Mouse (Mus musculus) CD8-positive naive resting alpha-beta T cell, adult 2 months (primary cell): ENCODE measurements around the gene Ulk4.

Source experiments
- DNase-seq, 2 experiments: peaks; one replicate each; pipeline ENCODE4 v3.0.0; 2022; ENCODE audit warnings: low read depth in 2 of 2, low spot score in 2 of 2

The Ulk4 gene

DNA sequence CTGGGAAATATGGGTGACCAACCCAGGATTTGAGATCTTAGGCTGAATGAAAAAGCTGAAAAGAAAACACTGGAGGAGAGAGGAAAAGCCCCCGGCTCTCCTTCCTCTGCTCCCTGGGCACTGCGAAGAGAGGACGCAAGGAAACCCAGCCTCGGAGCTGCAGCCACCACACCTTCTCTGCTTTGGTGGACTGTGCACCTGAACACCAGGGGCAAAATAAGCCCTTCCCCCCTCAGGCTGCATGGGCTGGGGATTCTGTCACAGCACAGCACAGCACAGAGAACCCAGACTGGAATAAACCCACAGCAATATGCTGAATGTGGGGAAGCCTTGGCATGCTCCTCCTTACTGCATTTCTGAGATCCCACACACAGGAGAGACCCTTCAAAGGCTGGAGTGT lies 81.9 kb downstream of the Ulk4 start:
- DNase-seq, result no peak

DNA sequence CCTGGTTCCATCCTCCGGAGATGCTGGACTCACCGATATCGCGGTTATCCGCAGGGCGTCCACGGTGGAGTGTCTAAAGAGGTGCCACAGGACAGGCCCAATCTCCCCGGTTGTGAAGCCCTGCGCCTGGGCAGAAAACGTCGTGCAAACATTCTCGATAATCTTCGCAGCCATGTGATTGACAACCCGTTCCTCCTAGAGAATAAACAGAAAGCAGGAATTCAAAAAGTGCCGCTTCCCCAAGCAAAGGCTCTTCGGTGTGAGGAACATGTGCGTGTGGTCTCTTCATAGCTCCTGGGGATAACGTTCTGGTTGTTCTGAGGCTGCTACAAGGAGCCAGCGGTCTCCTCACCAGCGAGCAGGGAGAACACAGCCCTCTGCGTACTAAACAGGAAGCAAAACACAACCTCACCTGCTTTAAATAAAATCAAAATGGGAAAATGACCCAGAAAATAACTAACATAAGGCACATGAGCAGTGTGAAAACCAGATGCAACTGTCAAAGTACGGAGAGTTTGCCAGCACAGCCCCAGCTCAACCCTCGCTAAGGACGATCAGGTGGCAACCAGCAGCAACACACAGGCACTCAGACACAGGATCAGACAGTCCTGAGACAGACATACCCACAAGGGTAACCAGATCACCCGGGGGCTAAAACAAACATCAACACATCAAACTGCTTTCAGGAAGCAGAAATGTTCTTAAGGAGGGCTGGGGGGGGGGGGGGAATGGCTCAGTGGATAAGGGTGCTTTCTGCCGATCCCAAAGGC lies 84.2 kb downstream of the Ulk4 start:
- DNase-seq, result no peak

DNA sequence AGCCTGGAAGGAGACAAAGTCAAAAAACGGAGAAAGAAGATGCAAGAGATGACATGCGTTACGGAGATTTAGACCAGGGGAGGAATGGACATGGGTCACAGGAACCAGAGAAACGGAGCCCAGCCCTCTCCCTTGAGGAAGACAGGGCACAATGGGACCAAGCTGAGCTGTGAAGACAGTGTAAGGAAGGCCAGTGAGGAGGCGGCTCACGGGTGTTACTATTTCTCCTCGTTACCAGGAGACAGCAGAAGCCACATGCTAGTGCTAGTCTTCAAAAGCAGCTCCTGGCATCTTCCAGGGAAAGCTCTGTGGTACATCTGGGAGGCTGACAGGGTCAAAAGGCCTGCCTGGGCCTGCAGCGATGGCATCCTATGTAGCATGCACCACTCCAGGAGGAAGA lies 89.2 kb downstream of the Ulk4 start:
- DNase-seq, result no peak

DNA sequence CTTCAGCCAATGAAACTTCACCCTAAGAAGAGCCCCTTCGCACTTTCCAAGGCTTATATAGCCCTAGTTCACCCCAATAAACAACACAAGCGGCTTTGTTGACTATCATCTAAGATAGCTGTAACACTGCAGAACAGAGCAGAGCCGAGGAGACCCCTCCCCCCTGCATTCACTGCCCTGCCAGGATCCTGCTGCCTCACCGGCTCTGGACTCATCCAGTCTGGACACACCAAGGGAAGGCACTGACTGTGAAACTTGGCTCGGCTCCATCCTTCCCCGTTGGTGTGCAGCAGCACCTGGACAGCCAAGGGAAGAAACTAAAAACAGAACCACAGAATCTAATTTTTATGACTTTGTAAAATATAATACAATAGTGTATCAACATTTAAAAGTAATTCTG lies 91.2 kb downstream of the Ulk4 start:
- no peak for DNase-seq

DNA sequence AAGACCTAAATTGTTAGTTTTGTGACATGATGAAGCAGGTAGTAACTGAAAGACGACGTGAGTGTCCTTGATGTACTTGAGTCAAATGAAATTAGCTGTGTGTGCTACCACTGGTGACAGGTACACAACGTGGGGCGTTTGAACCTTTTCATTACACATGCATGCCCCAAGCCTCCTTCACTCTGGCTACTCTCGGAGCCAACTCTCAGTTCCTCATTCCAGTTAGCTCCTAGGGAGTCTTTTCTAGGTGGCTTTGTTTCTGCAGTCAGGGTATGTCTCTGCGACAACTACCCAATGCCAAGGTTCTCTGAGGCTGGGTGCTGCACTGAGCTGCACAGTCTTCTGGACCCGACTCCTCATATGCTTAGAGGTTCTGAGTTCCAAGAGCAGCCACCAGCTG lies 100.6 kb downstream of the Ulk4 start:
- no peak for DNase-seq

DNA sequence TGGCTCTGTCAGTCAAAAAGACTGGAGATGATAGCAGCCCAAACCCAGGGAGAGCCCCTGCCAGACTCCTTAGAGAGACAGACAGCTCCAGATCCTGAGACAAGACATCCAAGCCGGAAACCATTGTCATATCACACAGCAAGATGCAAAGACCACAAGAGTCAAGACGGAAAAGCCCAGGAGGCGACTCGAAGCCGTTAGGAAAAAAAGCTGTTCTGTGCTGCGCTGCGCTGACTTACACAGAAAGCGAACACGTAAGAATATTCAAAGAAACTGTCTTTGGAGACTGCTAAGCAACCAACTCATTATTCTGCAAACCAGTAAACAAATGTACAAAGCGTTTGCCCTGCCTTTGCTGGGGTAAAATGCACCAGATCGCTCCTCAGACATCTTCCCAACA lies 101.8 kb downstream of the Ulk4 start:
- DNase-seq, result no peak

- DNase-seq, result no peak
Observed at GRCm38 (mm10) chr9:121172123-121172522, 104.9 kb downstream of the Ulk4 start.

DNA sequence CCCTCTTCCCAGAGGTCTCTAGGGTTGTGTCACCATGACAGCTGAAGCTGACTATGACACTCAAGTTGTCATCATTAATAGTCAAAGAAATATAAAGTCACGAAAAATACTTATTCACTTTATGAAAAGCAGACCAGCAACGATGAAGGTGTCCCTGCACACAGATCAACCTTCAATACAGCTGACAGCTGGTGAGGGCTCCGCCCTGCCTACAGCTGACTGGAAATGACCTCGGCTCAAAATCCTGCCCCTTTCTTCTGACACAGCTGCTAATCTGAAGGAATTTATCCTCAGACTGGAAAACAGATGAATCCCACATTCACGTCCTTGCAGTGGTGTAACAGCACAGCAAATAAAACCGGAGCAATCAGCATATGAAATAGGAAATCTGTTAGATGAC lies 105.4 kb downstream of the Ulk4 start:
- no peak for DNase-seq

DNA sequence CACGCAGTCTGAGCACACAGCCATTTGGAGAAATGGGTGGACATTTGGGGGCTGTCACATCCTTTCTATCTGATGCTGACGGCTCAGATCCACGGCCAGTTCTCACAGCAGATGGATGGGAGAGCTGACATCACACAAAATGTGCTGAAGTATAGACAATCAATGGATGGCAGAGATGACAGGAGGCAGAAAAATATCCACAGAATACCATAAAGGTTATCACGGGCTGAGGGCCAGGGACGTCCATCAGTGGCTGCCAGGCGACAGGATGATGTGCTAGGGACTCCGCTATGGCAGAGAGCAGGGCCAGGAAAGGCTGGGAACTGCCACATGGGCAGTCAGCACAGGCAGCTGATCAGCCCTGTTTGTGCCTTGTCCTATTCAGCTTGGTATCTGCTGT lies 112.4 kb downstream of the Ulk4 start:
- DNase-seq, result no peak

- peak; percentile 4 to 6 for DNase-seq
Observed at GRCm38 (mm10) chr9:121162789-121163188, 114.2 kb downstream of the Ulk4 start.

- no peak for DNase-seq
Observed at GRCm38 (mm10) chr9:121161818-121162565, 115.0 kb downstream of the Ulk4 start.

GRCm38 (mm10) chr9:121156253-121156831 lies 120.7 kb downstream of the Ulk4 start:
- DNase-seq, result no peak

DNA sequence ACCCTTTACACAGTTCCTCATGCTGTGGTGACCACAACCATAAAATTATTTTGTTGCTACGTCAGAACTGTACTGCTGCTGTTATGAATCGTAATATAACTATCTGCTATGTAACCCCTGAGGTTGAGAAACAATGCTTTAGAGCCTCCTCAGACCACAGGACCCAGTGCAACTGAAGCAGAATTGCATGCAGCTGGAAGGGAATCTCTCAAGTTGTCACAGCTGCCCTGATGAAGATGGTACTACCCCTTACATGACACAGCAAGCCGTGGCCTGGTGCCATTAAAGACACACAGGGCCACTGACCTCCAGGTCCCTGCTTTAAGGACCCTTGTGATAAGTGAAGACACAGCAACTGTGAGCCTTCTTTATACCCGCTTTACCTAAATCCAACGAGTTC lies 123.7 kb downstream of the Ulk4 start:
- DNase-seq, result no peak

DNA sequence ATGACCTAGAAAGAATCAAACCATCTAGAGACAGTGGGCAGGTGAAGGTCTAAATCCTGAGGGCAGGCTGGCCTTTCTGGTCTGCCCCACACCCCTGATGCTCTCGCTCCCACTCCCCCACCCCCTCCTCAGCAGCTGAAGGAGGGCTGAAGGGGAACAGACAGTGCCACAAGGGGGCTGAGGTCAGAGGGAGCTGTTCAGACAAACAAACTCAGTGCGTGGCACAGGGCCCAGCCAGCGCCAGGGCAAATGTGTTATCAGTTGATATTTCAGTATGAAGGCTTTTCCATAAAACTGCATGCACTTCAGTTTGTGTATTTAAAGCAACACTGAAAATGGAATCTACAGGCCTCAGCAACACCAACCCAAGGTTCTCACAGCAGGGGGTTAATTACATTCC lies 128.4 kb downstream of the Ulk4 start:
- no peak for DNase-seq

DNA sequence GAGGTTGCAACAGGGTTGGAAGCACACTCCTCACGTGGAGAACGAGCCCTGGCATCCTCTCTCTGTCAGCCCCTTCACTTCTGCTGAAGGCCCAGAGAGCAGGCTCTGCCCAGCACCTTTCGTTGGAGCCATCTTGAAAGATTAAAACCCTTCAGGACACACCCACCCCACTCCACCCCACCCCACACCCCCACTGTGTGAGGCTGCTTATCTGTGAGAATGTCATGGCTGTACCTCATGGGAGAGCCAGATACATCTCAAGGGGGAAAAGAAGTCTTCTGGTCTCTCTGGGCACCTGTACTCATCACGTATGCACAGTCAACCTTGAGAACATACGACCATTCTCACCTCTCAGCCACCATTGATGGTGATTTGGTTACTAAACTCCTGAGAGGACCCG lies 133.8 kb downstream of the Ulk4 start:
- DNase-seq, result no peak

DNA sequence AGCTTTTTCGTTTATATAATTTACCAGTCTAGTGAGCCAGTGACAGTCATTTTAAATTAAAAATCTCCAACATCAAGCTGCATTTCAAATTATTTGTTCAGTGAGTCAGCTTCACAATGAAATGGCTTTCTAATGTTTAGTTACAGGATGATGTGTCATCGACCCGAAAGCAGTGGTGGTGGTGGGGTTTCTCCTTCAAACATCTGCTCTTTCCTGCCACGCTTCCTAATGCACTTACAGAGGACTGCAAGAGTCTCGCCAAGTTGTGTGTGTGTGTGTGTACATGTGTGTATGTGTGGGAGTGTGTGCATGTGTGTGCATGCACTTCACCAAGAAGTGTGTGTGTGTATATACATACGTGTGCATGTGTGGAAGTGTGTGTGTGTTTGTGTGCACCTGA lies 144.4 kb downstream of the Ulk4 start:
- DNase-seq, result no peak

- no peak for DNase-seq
Observed at GRCm38 (mm10) chr9:121129533-121129932, 147.5 kb downstream of the Ulk4 start.

DNA sequence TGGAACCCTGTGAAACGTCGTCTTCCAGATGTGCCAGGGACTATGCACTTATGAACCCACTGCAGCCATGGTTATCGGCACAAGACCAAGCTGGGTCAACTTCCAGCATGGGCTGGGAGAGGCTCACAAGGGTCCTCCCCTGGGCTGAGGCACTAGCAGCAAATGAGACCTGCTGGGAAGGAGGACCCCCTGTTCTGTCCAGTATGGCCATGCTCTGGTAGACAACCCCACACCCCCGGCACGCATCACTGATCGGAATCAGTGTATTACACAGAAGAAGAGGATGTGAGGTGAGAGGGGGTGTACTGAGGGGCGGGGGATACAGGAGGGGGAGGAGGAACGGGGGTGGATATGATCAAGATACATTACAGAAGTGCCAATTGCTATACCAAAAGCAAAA lies 148.1 kb downstream of the Ulk4 start:
- DNase-seq, result no peak

DNA sequence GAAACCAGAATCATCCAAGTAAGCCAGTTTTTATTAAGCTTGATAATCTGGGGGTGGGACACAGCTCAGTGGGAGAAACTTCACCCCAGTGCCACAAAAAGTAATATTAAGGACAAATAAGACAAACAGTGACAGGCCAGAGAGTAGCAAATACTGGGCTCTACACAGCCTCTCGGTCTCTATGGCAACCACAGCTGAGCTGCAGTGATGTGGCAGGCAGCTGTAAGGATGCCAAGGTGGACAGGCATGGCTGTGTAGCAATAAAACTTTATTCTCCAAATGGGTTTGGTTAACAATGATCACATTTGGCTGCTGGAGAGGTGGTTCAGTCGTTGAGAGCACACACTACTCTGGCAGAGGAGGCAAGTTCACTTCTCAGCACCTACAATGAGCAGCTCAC lies 150.0 kb downstream of the Ulk4 start:
- no peak for DNase-seq

GRCm38 (mm10) chr9:121124705-121125104 lies 152.3 kb downstream of the Ulk4 start:
- no peak for DNase-seq

DNA sequence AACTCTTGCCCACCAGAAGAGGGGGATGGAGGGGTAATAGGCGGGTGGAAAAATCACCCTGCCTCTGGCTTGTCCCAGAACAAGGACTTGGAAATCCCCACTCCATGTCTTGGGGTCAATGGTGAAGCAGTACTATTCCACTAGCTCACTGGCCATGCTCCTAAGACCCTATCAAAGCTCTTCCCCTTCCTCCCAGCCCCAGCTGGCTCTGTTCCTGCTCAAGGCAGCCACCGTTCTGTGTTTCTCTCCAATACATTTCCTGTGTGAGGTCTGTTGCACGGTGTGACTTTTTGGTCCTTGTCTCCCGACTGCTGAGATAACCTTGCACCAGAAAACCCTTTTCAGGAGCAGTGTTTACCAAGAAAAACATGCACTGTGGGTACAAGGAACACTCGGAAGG lies 155.0 kb downstream of the Ulk4 start:
- DNase-seq, result peak in 1 of 2 experiments; percentile 0

DNA sequence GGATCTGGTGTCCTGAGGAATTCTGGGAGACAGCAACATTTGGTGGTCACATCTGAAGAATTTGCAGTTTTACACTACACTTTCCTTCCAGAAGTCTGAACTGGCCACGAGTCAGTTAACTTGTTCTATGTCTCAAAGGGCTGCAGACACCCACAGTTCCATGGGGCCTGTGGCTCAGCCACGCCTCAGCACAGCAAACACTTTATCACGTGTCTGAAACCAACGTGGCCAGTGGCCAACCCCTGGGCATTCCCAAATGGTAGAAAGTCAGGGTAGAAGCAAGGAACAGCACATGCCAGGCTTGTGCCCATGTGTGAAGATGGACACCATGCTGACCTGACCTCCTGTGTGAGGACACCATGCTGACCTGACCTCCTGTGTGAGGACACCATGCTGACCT lies 159.1 kb downstream of the Ulk4 start:
- no peak for DNase-seq
